Mouse (Mus musculus) 416B (cell line): ENCODE measurements at regions not wholly inside any gene's neighbourhood (a gene's known extent, or its start where the extent isn't known, plus 50 kb on each side); places are given as distances from the start of the nearest gene placed in this dataset.

ENCODE experiments used
- DNase-seq: peaks from one replicate; pipeline ENCODE4 v3.0.0; 2011; ENCODE audit warnings: low read depth

GRCm38 (mm10) chr3:52756816-52757215 is 260.2 kb downstream of the Cog6 start:
- DNase-seq = no peak

DNA sequence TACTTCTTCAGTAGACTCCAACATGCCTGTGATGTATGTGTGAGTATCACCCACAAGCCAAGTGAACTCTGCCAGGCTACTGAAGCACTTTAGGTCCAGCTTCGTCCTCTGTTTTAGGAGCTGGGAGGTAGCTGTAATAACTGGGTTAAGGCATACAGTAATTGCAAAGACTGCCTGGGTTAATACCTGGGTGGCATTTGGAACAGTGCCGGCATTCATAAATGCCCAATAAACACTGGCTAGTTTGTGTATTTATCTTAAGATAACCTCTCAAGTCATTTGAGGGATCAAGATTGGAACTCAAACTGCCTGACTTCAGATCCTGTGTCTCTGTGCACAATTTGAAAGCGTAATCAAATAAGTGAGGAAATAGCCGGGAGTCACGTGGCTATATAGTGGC is 261.0 kb downstream of the Cog6 start:
- DNase-seq = no peak

- no peak for DNase-seq
Observed at GRCm38 (mm10) chr3:52754978-52755377, 262.1 kb downstream of the Cog6 start.

DNA sequence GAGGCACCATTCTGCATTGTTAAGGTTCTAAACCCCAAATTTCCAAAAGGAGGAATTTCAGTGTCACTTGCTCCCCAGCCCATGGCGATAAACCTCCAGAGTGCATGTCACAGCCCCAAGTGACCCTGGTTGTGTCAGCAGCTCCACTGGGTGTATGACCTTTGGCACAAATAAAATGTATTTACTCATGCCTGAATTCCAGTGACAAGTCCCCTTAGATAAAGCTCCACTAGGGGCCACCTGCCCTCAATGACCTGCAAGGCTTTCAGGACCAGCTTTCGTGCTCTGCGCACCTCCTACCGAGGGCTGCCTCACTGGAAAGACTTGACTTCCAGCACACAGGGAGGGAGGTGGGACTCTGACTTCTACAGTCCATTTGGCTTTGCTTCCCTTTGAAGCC is 262.6 kb downstream of the Cog6 start:
- no peak for DNase-seq

DNA sequence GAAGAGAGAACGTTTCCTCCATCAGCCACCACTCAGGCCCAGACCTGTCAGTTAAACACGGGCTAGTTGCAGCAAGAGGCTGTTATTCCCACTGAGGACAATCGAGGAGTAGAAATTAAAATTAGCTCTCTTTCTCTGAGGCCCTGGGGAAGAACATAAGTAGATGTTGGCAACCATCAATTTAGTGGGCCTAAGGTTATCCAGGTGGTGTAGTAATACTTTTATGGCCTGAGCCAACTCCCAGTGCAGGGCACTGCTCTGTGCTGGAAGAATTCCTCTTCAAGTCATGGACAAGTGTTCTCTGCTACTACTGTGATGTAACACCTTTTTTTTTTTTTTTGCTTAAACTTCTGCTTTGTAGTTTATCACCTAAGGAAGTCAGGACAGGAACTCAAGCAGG is 270.1 kb downstream of the Cog6 start:
- DNase-seq = no peak

DNA sequence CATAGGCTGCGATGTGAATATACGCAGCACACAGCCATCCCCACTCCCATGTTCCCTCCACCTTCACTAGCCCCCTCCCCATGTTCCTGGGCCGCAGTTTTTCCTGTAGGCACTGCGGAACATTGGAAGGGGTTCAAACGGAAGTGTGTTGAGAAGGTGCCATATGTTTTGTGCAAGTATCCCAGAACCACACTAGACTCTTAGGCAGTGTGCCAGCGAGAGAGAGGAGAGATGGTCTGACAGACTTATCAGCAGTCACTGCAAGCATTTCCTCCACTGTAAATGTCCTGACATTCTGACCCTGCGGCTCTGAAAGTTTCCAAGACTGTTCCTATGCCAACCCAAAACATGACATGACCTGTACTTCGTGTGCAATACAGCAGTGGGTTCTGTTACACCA is 272.7 kb downstream of the Cog6 start:
- no peak for DNase-seq

DNA sequence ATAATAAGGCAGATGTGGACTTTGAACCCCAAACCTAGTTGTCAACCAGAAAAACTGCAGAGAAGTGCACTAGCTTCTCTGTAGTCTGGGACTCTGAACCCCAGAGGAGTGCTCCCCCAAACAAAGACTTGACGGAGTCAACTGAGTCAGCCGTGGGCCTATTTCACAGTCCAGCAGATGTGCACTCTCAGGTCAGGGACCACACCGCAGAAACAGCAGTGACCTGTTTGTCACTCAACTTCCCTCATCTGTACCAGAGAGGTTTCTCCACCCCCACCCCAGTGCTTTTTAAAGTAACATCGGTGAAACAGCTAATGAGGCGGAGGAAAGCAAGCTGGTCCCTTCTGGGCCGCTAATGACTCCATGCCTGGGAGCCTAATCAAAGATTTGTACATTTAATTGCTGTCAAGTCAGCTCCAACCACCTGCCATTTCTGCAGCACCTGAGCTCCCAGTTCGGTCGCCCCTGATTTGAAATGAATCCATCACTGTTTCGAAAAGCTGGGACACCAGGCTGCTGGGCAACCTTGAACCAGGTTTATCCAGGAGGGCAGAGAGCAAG is 276.5 kb downstream of the Cog6 start:
- DNase-seq = no peak

DNA sequence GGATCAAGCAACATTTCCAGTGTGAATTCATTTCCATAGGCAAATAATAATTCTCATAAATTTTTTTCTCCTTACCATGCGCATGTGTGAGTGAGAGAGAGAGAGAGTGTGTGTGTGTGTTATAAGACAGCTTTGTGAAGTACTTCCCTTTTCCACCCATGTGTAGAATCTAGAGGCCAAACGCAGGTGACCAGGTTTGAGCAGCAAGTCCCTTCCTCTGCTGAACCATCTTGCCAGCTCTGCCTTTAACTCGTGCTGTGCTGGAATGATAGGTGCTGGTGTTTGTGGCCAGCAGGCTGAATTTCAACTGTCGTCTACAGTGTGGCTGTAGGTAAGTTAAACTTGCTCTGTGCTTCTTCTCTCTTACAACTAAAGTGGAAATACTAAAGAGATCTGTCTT is 277.5 kb downstream of the Cog6 start:
- DNase-seq = no peak

DNA sequence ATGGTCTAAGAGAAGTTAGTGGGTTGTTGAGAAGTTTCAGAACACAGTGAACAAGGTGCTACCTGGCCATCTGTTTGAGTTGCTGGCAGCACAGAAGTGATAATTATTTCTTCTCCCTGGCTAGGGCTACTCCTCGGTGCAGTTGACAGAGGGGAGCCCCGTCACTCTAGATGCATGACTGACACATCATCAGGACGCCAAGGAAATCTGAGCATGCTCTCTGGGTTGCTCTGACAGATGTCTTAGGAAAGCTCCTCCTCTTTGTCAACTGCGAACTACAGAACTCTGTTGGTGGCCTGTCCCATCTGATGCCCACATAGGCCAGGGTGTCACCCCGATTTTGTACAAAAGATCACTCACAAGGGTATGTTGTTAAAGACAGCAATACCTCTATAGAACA is 278.7 kb downstream of the Cog6 start:
- DNase-seq = no peak

GRCm38 (mm10) chr3:52735939-52736338 is 281.1 kb downstream of the Cog6 start:
- no peak for DNase-seq

GRCm38 (mm10) chr3:52731941-52732340 is 285.1 kb downstream of the Cog6 start:
- peak; percentile 45 for DNase-seq

DNA sequence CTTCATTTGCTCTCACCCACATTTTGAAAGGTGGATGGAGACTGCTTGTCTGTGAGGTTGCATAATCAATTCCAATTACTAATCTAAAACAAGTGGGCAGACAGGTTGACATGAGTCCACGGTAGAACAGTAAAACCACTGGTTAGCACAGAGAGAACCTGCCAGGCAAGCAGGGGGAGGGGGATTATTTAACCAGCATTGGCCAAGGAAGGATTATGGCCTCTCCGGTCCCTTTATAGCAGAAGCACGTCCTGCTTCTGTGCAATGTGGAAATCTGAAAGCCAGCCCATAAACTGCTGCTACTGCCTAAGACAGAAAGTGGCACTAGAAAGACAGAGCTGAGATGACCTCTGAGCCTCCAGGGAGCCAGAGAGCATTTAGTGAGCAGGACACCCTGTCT is 285.5 kb downstream of the Cog6 start:
- DNase-seq = no peak

- no peak for DNase-seq
Observed at GRCm38 (mm10) chr3:52729731-52730130, 287.3 kb downstream of the Cog6 start.

GRCm38 (mm10) chr3:52728860-52729259 is 288.2 kb downstream of the Cog6 start:
- no peak for DNase-seq

DNA sequence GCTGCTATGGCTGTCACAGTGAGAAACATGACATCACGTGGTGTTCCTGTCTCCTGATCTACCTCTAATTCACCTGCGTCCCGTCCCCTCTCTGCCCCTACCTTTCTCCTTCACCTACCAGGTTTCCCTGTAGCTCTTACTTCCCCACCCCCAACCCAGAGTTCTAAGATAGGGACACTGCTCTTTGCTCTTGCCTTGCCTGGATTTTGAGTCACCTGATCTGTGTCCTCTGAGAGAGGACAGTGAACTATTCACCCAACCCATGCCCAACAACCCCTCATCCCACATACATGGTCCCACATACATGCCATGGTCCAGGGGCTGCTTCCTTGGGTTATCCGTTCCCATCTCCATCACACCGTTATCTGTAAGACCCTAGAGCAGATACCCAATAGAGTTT is 288.6 kb downstream of the Cog6 start:
- no peak for DNase-seq

GRCm38 (mm10) chr3:52724354-52724753 is 292.7 kb downstream of the Cog6 start:
- DNase-seq = no peak

GRCm38 (mm10) chr3:52722946-52723345 is 294.1 kb downstream of the Cog6 start:
- no peak for DNase-seq

DNA sequence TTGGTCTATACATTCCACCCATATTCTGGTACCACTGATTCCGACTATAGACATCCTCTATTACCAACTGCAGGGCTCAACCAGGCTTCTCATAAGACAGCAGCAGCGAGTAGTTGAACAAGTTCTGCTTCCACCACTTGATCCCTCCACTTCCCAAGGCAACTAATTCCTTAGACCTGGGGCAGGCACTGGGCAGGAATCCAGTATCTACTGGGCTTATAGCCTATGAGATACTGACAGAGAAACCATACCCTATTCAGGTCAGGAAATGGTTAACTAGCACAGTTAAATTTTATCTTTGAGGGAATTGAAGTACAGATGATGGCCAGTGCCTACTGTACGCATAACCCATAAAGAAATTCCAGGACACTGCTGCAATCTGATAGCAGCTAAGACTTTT is 297.9 kb downstream of the Cog6 start:
- DNase-seq = no peak

DNA sequence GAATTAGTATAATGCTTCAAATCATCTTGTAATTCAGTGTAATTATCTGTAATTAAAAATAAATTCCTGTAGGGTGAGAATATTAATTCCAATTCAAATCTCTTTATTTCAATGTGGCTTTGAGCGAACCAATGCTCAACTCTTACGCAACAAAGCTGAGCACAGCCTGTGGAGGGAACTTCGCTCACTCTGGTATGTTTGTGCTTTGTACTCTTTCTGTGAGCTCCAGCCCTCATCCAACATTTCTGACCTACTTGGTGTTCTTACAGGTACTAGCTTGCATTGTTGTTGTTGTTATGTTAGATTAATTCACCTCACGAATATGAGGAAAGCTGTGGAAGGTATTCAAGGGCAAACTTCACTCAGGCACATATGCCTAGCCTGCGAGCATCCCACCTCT is 299.7 kb downstream of the Cog6 start:
- DNase-seq = no peak

DNA sequence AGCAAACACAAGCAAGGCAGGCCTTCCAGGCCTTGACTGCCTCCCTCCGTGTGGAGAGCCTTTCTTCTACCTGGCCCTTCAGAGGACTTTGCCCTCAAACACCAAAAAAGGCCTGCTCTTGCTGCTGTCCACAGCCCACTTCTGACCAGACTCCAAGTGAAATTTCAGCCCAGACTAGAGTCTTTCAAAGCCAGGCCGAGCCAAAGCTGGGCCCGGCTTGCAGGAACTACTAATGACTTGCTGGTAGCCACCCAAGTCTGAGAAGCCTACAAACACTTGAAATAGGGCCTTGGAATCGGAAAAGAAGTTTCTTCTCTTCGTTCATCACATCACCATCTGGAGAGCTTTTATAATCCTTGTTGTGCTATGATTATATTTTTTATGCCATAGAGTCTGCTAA is 304.9 kb downstream of the Cog6 start:
- no peak for DNase-seq

- DNase-seq = no peak
Observed at GRCm38 (mm10) chr3:52711133-52711532, 305.9 kb downstream of the Cog6 start.

- no peak for DNase-seq
Observed at GRCm38 (mm10) chr3:52708746-52709145, 308.3 kb downstream of the Cog6 start.

DNA sequence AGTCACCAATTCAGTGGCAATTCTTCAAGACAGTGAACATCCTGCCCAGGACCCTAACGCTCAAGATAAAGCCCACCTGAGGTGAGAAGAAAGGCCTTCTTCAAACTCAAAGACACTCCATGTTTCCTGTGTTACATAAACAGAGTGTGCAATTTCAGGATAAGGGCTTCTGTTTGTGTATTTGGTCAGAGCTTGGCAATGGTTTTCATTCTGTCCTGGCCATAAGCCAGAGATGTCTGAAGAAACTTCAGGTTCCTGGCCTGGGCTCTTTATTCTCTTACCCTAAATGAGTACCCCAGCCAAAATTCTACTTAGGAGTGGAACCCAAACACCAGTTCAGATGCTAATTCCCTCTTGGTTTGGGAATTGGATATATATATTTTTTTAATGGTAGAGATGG is 308.7 kb downstream of the Cog6 start:
- DNase-seq = no peak

DNA sequence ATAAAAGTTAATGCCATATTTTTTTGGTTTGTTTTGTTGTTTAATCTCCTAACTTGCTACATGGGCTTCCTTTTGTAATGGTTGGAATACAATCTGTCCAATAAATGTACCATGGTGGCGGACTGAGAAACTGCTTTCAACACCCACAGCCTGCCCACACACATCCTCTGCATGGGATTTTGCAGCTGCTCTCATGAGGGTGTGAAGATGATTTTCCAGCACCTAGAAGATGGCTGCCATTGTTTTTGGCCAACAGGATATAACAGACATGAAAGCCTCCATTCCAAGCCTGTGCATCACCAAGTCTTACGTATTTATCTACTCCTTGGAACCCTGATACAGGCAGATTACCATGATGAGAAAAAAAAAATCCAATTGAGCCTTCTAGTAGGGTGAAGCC is 310.4 kb downstream of the Cog6 start:
- DNase-seq = no peak

DNA sequence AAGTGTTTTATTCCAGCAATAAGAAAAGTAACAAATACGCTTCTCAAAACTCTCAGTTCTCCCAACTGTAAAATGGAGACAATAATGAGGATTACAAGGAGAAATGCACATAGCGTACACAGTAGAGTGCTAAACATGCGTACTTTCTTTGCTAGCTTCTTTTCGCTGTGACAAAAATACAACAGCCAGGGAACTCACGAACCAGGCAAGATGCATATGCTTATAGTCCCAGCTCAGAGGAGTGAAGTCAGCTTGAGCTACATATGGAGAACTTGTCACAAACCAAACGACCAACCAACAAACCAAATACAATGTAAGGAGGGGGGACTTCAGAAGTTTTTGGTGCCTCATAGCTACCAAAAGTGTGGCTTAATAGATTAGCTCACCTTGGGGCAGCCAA is 313.3 kb downstream of the Cog6 start:
- no peak for DNase-seq
